Mouse (Mus musculus) neural tube, embryonic 13.5 days (tissue): ENCODE data around the gene Ltbp3. TPM values are rescaled to one million over a fixed set of nuclear protein-coding genes. Genes with fewer than 3 reads are reported as not detected.
A peak's percentile ranks its signal among the peaks of the same experiment; 100 is the strongest.

ENCODE experiments used
- ATAC-seq: fragments of 200-750 bp; cut with Nextera tagmentation; 2 replicates; pipeline ENCODE4 v1.8.0; 2017; ENCODE audit warnings: low read depth, mild to moderate bottlenecking, moderate TSS enrichment, moderate library complexity
- H3K27ac ChIP-seq: fragments of 300-500 bp; sonication (generic); replicated peaks from 2 replicates; pipeline ENCODE4 v1.5.1; 2015; ENCODE audit warnings: moderate library complexity, mild to moderate bottlenecking, inconsistent platforms
- H3K27me3 ChIP-seq: fragments of 300-500 bp; sonication (generic); 2 replicates; pipeline ENCODE4 v1.6.1; 2015; ENCODE audit warnings: mild to moderate bottlenecking, inconsistent platforms
- H3K36me3 ChIP-seq: fragments of 300-500 bp; sonication (generic); 2 replicates; pipeline ENCODE4 v1.6.1; 2015; ENCODE audit warnings: mild to moderate bottlenecking, inconsistent platforms
- H3K4me1 ChIP-seq: fragments of 300-500 bp; sonication (generic); replicated peaks from 2 replicates; pipeline ENCODE4 v1.6.1; 2015; ENCODE audit warnings: inconsistent platforms
- H3K4me2 ChIP-seq: fragments of 300-500 bp; sonication (generic); 2 replicates; pipeline ENCODE4 v1.6.1; 2015; ENCODE audit warnings: inconsistent platforms, mild to moderate bottlenecking, moderate library complexity
- H3K4me3 ChIP-seq: fragments of 300-500 bp; sonication (generic); 2 replicates; pipeline ENCODE4 v1.5.1; 2015; ENCODE audit warnings: mild to moderate bottlenecking, inconsistent platforms
- H3K9ac ChIP-seq: fragments of 300-500 bp; sonication (generic); 2 replicates; pipeline ENCODE4 v1.6.1; 2015; ENCODE audit warnings: moderate library complexity, mild to moderate bottlenecking, inconsistent platforms
- H3K9me3 ChIP-seq: fragments of 300-500 bp; sonication (generic); 2 replicates; pipeline ENCODE4 v1.6.1; 2016; ENCODE audit warnings: inconsistent platforms
- WGBS: fragments of 180-500 bp; shearing (Covaris S2); methylation state at CpG from one replicate; pipeline ENCODE4 v1.1.7; 2015; 5-methylcytosine and 5-hydroxymethylcytosine counted together
- polyA plus RNA-seq: library from polyadenylated mRNA; unstranded; fragments of >200 nt; fragmentation: Nextera tagmentation; extraction: Ambion mirVana; gene quantifications from 2 replicates; pipeline ENCODE4 v1.2.1, GENCODE M21; 2015

Gene Ltbp3
- polyA plus RNA-seq, 1 experiment from 2014 or later, result 16.0 TPM

DNA sequence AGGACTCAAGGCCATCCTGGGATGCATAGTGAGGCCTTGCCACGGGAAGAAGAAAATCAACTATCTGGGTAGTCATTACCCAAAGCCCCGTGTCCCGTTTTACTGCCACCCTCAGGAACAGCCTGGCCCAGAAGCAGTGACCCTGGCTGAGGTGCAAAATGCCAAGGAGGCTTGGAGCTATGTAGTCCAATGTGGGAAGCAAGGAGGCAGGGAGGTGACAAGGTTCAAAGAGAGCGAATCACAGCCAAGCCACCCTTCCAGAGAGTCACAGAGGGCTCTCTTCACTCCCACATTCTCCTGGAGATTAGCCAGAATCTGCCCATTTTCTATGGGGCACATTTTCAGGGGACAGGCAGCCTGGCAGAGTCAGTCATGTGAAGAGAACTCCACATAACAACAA lies 26.6 kb downstream of the Ltbp3 start:
- no peak overlapping the region for H3K9ac ChIP-seq
- no peak for ATAC-seq
- no peak overlapping the region for H3K27ac ChIP-seq
- H3K4me2 ChIP-seq, result no peak overlapping the region
- H3K27me3 ChIP-seq, result no peaks in the 10 kb centered on the region
- 94% methylated on average over 4 of the region's 4 CpGs for WGBS
- 0 out of 2 replicates have a peak, but pooled peaks cover 4% of the 10 kb centered on the region for H3K9me3 ChIP-seq
- peaks cover 71% of the 10 kb centered on the region for H3K36me3 ChIP-seq
- peaks cover 24% of the 10 kb centered on the region for H3K4me1 ChIP-seq
- H3K4me3 ChIP-seq, result no peak overlapping the region

DNA sequence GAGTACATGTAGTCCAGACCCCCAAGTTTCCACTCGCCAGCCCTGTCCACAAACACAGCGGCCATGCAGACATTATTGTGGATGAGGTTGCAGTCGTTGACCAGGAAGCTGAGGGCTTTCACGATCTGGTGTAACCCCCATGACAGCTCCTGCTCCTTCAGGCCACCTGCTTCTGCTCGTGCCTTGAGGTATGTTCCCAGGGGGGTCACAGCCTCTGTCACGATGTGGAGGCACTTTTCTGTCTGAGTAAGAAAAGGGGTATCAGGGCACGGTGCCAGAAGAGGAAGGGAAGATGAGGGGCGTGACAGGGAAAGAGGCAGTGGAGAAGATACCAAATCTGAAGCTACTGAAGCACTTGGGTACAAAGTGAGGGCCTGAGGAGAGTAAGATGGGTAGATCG lies 29.6 kb downstream of the Ltbp3 start:
- WGBS, result 46% methylated on average over 9 of the region's 9 CpGs
- Histone ChIP-seq H3K4me1 (peaks cover 24% of the 10 kb centered on the region), H3K9ac (peak overlapping the region; percentile 95), H3K4me3 (peak overlapping the region; percentile 79), H3K9me3 (0 out of 2 replicates have a peak, but pooled peaks cover 4% of the 10 kb centered on the region), H3K27ac (peak overlapping the region; percentile 86), H3K36me3 (peaks cover 44% of the 10 kb centered on the region), H3K27me3 (no peaks in the 10 kb centered on the region), H3K4me2 (peak overlapping the region; percentile 92)
- ATAC-seq, result no peak; the same call in 1 of the 2 replicates

DNA sequence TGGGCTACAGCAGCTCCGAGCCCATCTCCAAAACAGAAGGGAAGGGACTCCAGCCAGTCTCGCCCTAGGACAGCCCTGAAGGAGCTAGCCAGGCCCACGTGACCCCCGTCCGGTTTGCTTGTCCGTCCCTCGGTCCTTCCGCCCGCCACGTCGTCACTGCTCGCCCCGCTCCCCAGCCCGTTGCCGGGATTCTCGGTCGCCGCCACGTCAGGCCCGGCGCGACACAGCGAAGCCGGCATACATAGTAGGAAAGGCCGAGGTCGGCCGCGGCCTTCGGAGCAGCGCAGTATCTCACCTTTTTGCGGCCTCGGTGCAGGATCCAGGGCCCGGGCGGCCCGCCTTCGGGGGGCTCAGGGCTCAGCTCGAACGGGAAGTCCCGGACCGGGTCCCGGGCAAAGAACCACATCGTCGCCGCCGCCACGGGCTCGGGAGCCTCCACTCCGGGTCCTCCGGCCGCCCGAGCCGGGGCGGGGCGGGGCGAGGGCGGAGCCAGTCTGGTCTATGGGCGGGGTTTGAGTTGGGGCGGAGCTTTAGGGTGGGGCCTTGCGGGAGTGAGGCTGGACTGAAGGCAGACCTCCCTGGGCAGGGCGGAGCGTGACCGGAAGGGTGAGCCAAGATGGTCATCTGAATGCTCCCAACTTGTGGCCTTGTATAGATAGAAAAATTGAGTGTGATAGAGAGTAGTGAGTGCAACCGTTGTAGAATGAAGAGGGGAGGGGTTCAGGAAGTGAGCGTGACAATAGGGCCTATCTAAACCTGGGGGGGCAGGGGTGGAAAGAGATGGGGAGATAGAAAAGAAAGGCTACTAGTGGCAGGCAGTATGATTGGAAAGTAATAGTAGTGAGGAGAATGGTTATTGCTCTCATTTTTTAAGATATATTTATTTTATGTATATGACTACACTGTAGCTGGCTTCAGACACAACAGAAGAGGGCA lies 30.5 kb downstream of the Ltbp3 start, which contains the start of gene Scyl1:
Scyl1 (minus strand) TSS at position 495 of the 936 bp plus-strand sequence.
- 0 out of 2 replicates have a peak, but pooled peaks cover 4% of the 10 kb centered on the region for H3K9me3 ChIP-seq
- H3K4me1 ChIP-seq, result peaks cover 24% of the 10 kb centered on the region
- H3K27me3 ChIP-seq, result no peaks in the 10 kb centered on the region
- under 1% methylated on average over 64 of the region's 64 CpGs for WGBS
- H3K27ac ChIP-seq, result peak within 1 kb of the TSS; percentile 86
- H3K36me3 ChIP-seq, result peaks cover 35% of the 10 kb centered on the region
- peak within 1 kb of the TSS; percentile 95 for H3K9ac ChIP-seq
- H3K4me2 ChIP-seq, result peak within 1 kb of the TSS; percentile 92
- H3K4me3 ChIP-seq, result peak within 1 kb of the TSS; percentile 79
- ATAC-seq, result peak; percentile 97

- 83% methylated on average over 9 of the region's 9 CpGs for WGBS
- no peak overlapping the region for H3K4me3 ChIP-seq
- no peaks in the 10 kb centered on the region for H3K36me3 ChIP-seq
- H3K27ac ChIP-seq, result no peak overlapping the region
- no peak overlapping the region for H3K4me2 ChIP-seq
- ATAC-seq, result no peak
- no peak overlapping the region for H3K9ac ChIP-seq
- H3K9me3 ChIP-seq, result no peaks in the 10 kb centered on the region
- no peaks in the 10 kb centered on the region for H3K4me1 ChIP-seq
- no peaks in the 10 kb centered on the region for H3K27me3 ChIP-seq
Observed at GRCm38 (mm10) chr19:5777387-5778032, 36.8 kb downstream of the Ltbp3 start.

GRCm38 (mm10) chr19:5778312-5778711 lies 37.6 kb downstream of the Ltbp3 start:
- Histone ChIP-seq H3K27me3 (no peaks in the 10 kb centered on the region), H3K4me3 (no peak overlapping the region), H3K9ac (no peak overlapping the region), H3K27ac (no peak overlapping the region), H3K36me3 (no peaks in the 10 kb centered on the region), H3K9me3 (no peaks in the 10 kb centered on the region), H3K4me2 (no peak overlapping the region), H3K4me1 (no peaks in the 10 kb centered on the region)
- no peak for ATAC-seq
- WGBS, result 49% methylated on average over 8 of the region's 8 CpGs

DNA sequence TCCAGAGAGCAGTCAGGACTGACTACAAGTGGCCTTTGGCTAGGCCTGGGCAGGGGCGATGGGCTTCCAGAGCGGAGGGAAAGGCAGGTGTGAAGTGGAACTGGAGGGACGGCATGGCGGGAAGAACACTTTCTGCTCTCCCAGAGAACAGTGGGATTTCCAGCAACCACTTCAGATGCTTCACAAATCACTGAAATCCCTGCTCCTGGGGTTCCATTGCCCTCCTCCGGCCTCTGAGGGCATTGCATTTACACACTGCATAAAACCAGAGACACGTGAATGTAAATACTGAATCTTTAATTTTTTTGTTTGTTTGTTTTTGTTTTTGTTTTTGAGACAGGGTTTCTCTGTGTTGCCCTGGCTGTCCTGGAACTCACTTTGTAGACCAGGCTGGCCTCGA lies 39.5 kb downstream of the Ltbp3 start:
- Histone ChIP-seq H3K27ac (no peak overlapping the region), H3K4me3 (no peak overlapping the region), H3K27me3 (no peaks in the 10 kb centered on the region), H3K4me1 (no peaks in the 10 kb centered on the region), H3K9me3 (no peaks in the 10 kb centered on the region), H3K36me3 (no peaks in the 10 kb centered on the region), H3K9ac (no peak overlapping the region), H3K4me2 (no peak overlapping the region)
- ATAC-seq, result no peak
- WGBS, result 68% methylated on average over 7 of the region's 7 CpGs

DNA sequence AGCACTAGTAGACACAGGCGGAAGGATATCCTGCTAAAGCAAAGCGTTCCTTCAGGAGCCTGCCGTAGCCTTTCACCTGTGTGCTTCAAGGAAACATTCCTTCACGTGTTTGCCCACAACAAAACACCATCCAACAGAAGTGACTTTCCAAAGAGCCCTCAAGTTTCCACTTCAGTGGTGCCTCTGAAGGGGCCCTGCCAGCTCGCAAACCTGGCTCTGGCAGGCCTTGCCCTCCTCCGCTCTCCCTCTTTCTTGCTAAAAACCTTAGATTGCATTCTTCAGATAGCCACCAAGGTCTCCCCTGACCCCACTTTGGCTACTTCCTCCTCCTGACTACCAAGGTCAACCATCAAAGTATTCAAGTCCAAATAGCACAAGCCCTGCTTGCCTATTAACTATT lies 40.8 kb downstream of the Ltbp3 start:
- H3K4me3 ChIP-seq, result no peak overlapping the region
- no peak for ATAC-seq
- WGBS, result 92% methylated on average over 6 of the region's 6 CpGs
- no peaks in the 10 kb centered on the region for H3K36me3 ChIP-seq
- no peak overlapping the region for H3K4me2 ChIP-seq
- H3K27me3 ChIP-seq, result no peaks in the 10 kb centered on the region
- H3K9me3 ChIP-seq, result no peaks in the 10 kb centered on the region
- no peak overlapping the region for H3K9ac ChIP-seq
- H3K4me1 ChIP-seq, result no peaks in the 10 kb centered on the region
- H3K27ac ChIP-seq, result no peak overlapping the region

DNA sequence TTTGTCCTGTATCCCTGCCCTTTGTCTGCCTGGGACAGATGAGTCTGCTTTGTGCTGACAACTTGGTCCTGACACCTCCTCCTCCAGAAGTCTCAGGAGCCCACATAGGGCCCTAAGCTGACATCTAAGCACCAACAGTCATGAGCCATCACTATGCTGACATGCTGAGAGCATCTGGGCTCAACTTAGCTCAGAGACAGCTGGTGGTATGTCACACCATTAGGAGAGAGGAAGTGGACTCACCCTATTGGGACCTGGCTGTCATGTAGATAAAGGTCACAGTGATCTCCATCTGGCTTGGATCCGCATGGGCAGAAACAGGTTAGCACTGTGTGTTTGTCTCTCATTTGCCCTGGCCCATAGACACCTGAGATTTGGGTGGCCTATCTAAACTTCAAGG lies 41.4 kb downstream of the Ltbp3 start:
- no peaks in the 10 kb centered on the region for H3K9me3 ChIP-seq
- H3K4me3 ChIP-seq, result no peak overlapping the region
- no peak overlapping the region for H3K4me2 ChIP-seq
- no peak overlapping the region for H3K27ac ChIP-seq
- 0 out of 2 replicates have a peak, but pooled peaks cover under 1% of the 10 kb centered on the region for H3K4me1 ChIP-seq
- 79% methylated on average over 1 of the region's 1 CpGs for WGBS
- no peak overlapping the region for H3K9ac ChIP-seq
- no peaks in the 10 kb centered on the region for H3K27me3 ChIP-seq
- H3K36me3 ChIP-seq, result no peaks in the 10 kb centered on the region
- no peak for ATAC-seq

- ATAC-seq, result no peak
- no peak overlapping the region for H3K4me2 ChIP-seq
- H3K9me3 ChIP-seq, result no peaks in the 10 kb centered on the region
- H3K27me3 ChIP-seq, result no peaks in the 10 kb centered on the region
- H3K4me1 ChIP-seq, result 0 out of 2 replicates have a peak, but pooled peaks cover 4% of the 10 kb centered on the region
- no peak overlapping the region for H3K4me3 ChIP-seq
- H3K36me3 ChIP-seq, result no peaks in the 10 kb centered on the region
- no peak overlapping the region for H3K9ac ChIP-seq
- no peak overlapping the region for H3K27ac ChIP-seq
- 66% methylated on average over 10 of the region's 10 CpGs for WGBS
Observed at GRCm38 (mm10) chr19:5784958-5785577, 44.4 kb downstream of the Ltbp3 start.

DNA sequence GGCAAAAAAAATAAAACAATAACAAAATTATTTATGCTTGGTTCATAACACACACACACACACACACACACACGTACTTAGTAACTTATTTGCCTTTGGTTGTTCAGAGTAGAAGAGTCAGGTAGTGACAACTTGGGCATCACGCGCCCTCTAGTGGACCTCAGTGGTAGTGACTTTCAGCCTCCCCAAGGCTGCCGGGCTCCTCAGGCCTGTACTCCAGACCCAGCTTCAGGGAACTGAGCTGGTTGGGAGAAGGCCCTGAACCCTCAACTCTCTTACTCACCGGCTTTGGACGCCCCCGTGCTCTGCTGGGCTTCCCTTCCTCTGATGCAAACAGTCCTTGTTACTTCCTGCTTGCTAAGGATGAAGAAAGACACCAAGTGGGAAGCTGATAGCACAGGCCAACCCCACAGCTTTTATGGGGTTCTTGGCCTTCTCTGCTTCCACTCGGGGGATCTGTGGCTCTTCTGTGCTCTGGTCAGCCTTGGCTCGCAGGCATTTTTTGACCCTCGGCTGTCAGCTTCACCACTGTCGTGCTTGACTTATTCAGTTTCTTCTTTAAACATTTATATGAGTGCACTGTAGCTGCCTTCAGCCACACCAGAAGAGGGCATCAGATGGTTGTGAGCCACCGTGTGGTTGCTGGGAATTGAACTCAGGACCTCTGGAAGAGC lies 45.9 kb downstream of the Ltbp3 start:
- H3K4me1 ChIP-seq, result 0 out of 2 replicates have a peak, but pooled peaks cover 4% of the 10 kb centered on the region
- no peaks in the 10 kb centered on the region for H3K27me3 ChIP-seq
- H3K4me3 ChIP-seq, result no peak overlapping the region
- no peak overlapping the region; the same call in 1 of the 2 replicates for H3K27ac ChIP-seq
- 11% methylated on average over 12 of the region's 12 CpGs for WGBS
- H3K9ac ChIP-seq, result no peak overlapping the region
- H3K4me2 ChIP-seq, result no peak overlapping the region
- H3K36me3 ChIP-seq, result no peaks in the 10 kb centered on the region
- ATAC-seq, result peak; percentile 91
- no peaks in the 10 kb centered on the region for H3K9me3 ChIP-seq

DNA sequence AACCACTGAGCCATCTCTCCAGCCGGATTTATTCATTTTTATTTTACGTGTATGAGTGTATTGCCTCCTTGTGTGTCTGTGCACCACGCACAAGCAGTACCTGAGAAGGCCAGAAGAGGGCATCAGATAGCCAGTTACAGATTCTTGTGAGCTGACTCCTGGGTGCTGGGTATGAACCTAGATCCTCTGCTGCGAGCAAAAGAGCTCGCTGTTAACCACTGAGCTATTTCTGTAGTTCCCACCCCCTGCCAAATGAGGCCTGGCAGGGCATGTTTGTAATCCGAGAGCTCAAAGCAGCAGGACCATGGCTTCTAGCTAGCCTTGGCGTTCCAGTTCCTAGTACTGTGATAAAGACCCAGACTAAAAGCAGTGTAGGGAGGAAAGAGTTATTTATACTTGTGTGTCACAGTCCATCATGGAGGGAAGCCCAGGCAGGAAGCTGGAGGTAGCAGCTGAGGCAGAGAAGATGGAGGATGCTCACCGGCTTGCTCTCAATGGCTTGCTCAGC lies 46.5 kb downstream of the Ltbp3 start:
- H3K27ac ChIP-seq, result no peak overlapping the region
- H3K9me3 ChIP-seq, result no peaks in the 10 kb centered on the region
- 15% methylated on average over 8 of the region's 8 CpGs for WGBS
- H3K4me3 ChIP-seq, result no peak overlapping the region
- H3K4me2 ChIP-seq, result no peak overlapping the region
- 0 out of 2 replicates have a peak overlapping the region, but pooled peaks have one; percentile 14 for H3K9ac ChIP-seq
- peak; percentile 70; the same call in 1 of the 2 replicates for ATAC-seq
- H3K4me1 ChIP-seq, result 0 out of 2 replicates have a peak, but pooled peaks cover 4% of the 10 kb centered on the region
- H3K36me3 ChIP-seq, result no peaks in the 10 kb centered on the region
- no peaks in the 10 kb centered on the region for H3K27me3 ChIP-seq
